Mouse (Mus musculus) limb, embryonic 15.5 days (tissue): ENCODE results near the gene Gm28230. TPM values are rescaled to one million over a fixed set of nuclear protein-coding genes. Genes with fewer than 3 reads are reported as not detected.

Experiments
- ATAC-seq: fragments of 200-750 bp; cut with Nextera tagmentation; 2 replicates; pipeline ENCODE4 v1.8.0; 2017; ENCODE audit warnings: low read depth, moderate TSS enrichment; ENCODE audit not compliant: insufficient number of reproducible peaks, low FRiP score, low TSS enrichment
- H3K27ac ChIP-seq: fragments of 300-500 bp; sonication (generic); 2 replicates; pipeline ENCODE4 v1.5.1; 2015; ENCODE audit warnings: moderate library complexity, mild to moderate bottlenecking, inconsistent platforms
- H3K27me3 ChIP-seq: fragments of 300-500 bp; sonication (generic); 2 replicates; pipeline ENCODE4 v1.6.1; 2015; ENCODE audit warnings: inconsistent platforms
- H3K36me3 ChIP-seq: fragments of 300-500 bp; sonication (generic); 2 replicates; pipeline ENCODE4 v1.6.1; 2015; ENCODE audit warnings: inconsistent platforms
- H3K4me1 ChIP-seq: fragments of 300-500 bp; sonication (generic); 2 replicates; pipeline ENCODE4 v1.6.1; 2015; ENCODE audit warnings: inconsistent platforms
- H3K4me2 ChIP-seq: fragments of 300-500 bp; sonication (generic); 2 replicates; pipeline ENCODE4 v1.6.1; 2015; ENCODE audit warnings: mild to moderate bottlenecking, inconsistent platforms
- H3K4me3 ChIP-seq: fragments of 300-500 bp; sonication (generic); 2 replicates; pipeline ENCODE4 v1.5.1; 2015; ENCODE audit warnings: mild to moderate bottlenecking, inconsistent platforms
- H3K9ac ChIP-seq: fragments of 300-500 bp; sonication (generic); 2 replicates; pipeline ENCODE4 v1.6.1; 2015; ENCODE audit warnings: inconsistent platforms
- H3K9me3 ChIP-seq: fragments of 300-500 bp; sonication (generic); 2 replicates; pipeline ENCODE4 v1.6.1; 2016; ENCODE audit warnings: inconsistent platforms
- WGBS: fragments of 180-500 bp; shearing (Covaris S2); methylation state at CpG from one replicate; pipeline ENCODE4 v1.1.7; 2015; 5-methylcytosine and 5-hydroxymethylcytosine counted together
- polyA plus RNA-seq: library from polyadenylated mRNA; unstranded; fragments of >200 nt; fragmentation: Nextera tagmentation; extraction: Ambion mirVana; gene quantifications from 2 replicates; pipeline ENCODE4 v1.2.1, GENCODE M21; 2015

Gm28230 gene
- polyA plus RNA-seq, 1 experiment from 2014 or later: 0.08 TPM

- WGBS: 32% methylated on average over 4 of the region's 4 CpGs
- Histone ChIP-seq H3K4me1 (peaks cover 21% of the 10 kb centered on the region), H3K4me2 (peak overlapping the region; percentile 65), H3K27me3 (peaks cover 78% of the 10 kb centered on the region), H3K27ac (no peak overlapping the region; the same call in 1 of the 2 replicates), H3K9ac (no peak overlapping the region), H3K9me3 (no peaks in the 10 kb centered on the region), H3K36me3 (no peaks in the 10 kb centered on the region), H3K4me3 (peak overlapping the region; percentile 60)
- ATAC-seq: no peak
These were observed 41.4 kb upstream of the Gm28230 start for GRCm38 (mm10) chr2:74685059-74685603.

- 10% methylated on average over 17 of the region's 17 CpGs for WGBS
These were observed 40.1 kb upstream of the Gm28230 start for GRCm38 (mm10) chr2:74686301-74686987.

GRCm38 (mm10) chr2:74686988-74687697 is 39.4 kb upstream of the Gm28230 start:
- H3K4me2 ChIP-seq: peak overlapping the region; percentile 49
- peak overlapping the region; percentile 78 for H3K27ac ChIP-seq
- WGBS: 4% methylated on average over 27 of the region's 27 CpGs
- H3K27me3 ChIP-seq: peaks cover 72% of the 10 kb centered on the region
- no peaks in the 10 kb centered on the region; the same call in 1 of the 2 replicates for H3K36me3 ChIP-seq
- peak overlapping the region; percentile 42 for H3K4me3 ChIP-seq
- no peak for ATAC-seq
- H3K9ac ChIP-seq: peak overlapping the region; percentile 34
- no peaks in the 10 kb centered on the region for H3K9me3 ChIP-seq
- H3K4me1 ChIP-seq: peaks cover 24% of the 10 kb centered on the region

More at GRCm38 (mm10) chr2:74686301-74686987, 40.1 kb upstream of the Gm28230 start:
- peak overlapping the region; percentile 49 for H3K4me2 ChIP-seq
- H3K9me3 ChIP-seq: no peaks in the 10 kb centered on the region
- peaks cover 26% of the 10 kb centered on the region for H3K4me1 ChIP-seq
- H3K27ac ChIP-seq: peak overlapping the region; percentile 78
- ATAC-seq: no peak
- H3K4me3 ChIP-seq: peak overlapping the region; percentile 42
- H3K9ac ChIP-seq: peak overlapping the region; percentile 34
- no peaks in the 10 kb centered on the region for H3K36me3 ChIP-seq
- peaks cover 72% of the 10 kb centered on the region for H3K27me3 ChIP-seq

GRCm38 (mm10) chr2:74687698-74688555 is 38.6 kb upstream of the Gm28230 start:
- H3K9me3 ChIP-seq: no peaks in the 10 kb centered on the region
- peak overlapping the region; percentile 78 for H3K27ac ChIP-seq
- WGBS: 5% methylated on average over 31 of the region's 31 CpGs

GRCm38 (mm10) chr2:74688795-74689573 is 37.5 kb upstream of the Gm28230 start:
- WGBS: 14% methylated on average over 12 of the region's 12 CpGs
- ATAC-seq: no peak
- peak overlapping the region; percentile 27; the same call in 1 of the 2 replicates for H3K9ac ChIP-seq
- peak overlapping the region; percentile 26 for H3K4me3 ChIP-seq
- no peaks in the 10 kb centered on the region for H3K9me3 ChIP-seq
- H3K27me3 ChIP-seq: peaks cover 71% of the 10 kb centered on the region
- H3K4me1 ChIP-seq: peaks cover 28% of the 10 kb centered on the region
- peak overlapping the region; percentile 74 for H3K27ac ChIP-seq
- no peaks in the 10 kb centered on the region; the same call in 1 of the 2 replicates for H3K36me3 ChIP-seq
- peak overlapping the region; percentile 49 for H3K4me2 ChIP-seq

More at GRCm38 (mm10) chr2:74687698-74688555, 38.6 kb upstream of the Gm28230 start:
- Histone ChIP-seq H3K27me3 (peaks cover 71% of the 10 kb centered on the region), H3K4me3 (peak overlapping the region; percentile 42), H3K9ac (peak overlapping the region; percentile 34), H3K4me2 (peak overlapping the region; percentile 49), H3K4me1 (peaks cover 24% of the 10 kb centered on the region), H3K36me3 (no peaks in the 10 kb centered on the region; the same call in 1 of the 2 replicates)
- no peak for ATAC-seq

- WGBS: 8% methylated on average over 24 of the region's 24 CpGs
- H3K4me3 ChIP-seq: peak overlapping the region; percentile 26
- peak overlapping the region; percentile 74 for H3K27ac ChIP-seq
- peaks cover 70% of the 10 kb centered on the region for H3K27me3 ChIP-seq
- peak overlapping the region; percentile 49 for H3K4me2 ChIP-seq
- no peaks in the 10 kb centered on the region for H3K9me3 ChIP-seq
- no peak for ATAC-seq
- peaks cover 31% of the 10 kb centered on the region for H3K4me1 ChIP-seq
- peak overlapping the region; percentile 31 for H3K9ac ChIP-seq
- H3K36me3 ChIP-seq: no peaks in the 10 kb centered on the region; the same call in 1 of the 2 replicates
These were observed 36.8 kb upstream of the Gm28230 start for GRCm38 (mm10) chr2:74689574-74690337.

GRCm38 (mm10) chr2:74690338-74690716 is 36.2 kb upstream of the Gm28230 start:
- Histone ChIP-seq H3K27me3 (peaks cover 72% of the 10 kb centered on the region), H3K9ac (peak overlapping the region; percentile 31; the same call in 1 of the 2 replicates)
- ATAC-seq: no peak

GRCm38 (mm10) chr2:74691022-74691951 is 35.2 kb upstream of the Gm28230 start, which contains the start of gene Hoxd10:
Gene Hoxd10 (plus strand): TSS chr2:74691924.
- Histone ChIP-seq H3K9me3 (no peaks in the 10 kb centered on the region), H3K27me3 (peaks cover 79% of the 10 kb centered on the region), H3K36me3 (no peaks in the 10 kb centered on the region; the same call in 1 of the 2 replicates), H3K27ac (peak within 1 kb of the TSS; percentile 86), H3K4me3 (peak within 1 kb of the TSS; percentile 44), H3K4me1 (peaks cover 31% of the 10 kb centered on the region), H3K4me2 (peak within 1 kb of the TSS; percentile 62), H3K9ac (peak within 1 kb of the TSS; percentile 54)
- peak; percentile 81; the same call in 1 of the 2 replicates for ATAC-seq
- WGBS: 4% methylated on average over 56 of the region's 56 CpGs

More at GRCm38 (mm10) chr2:74690338-74690716, 36.2 kb upstream of the Gm28230 start:
- H3K4me2 ChIP-seq: peak overlapping the region; percentile 62
- peak overlapping the region; percentile 44 for H3K4me3 ChIP-seq
- peaks cover 31% of the 10 kb centered on the region for H3K4me1 ChIP-seq
- 18% methylated on average over 8 of the region's 8 CpGs for WGBS
- no peaks in the 10 kb centered on the region for H3K9me3 ChIP-seq
- no peaks in the 10 kb centered on the region; the same call in 1 of the 2 replicates for H3K36me3 ChIP-seq
- H3K27ac ChIP-seq: peak overlapping the region; percentile 74; the same call in 1 of the 2 replicates

- no peak for ATAC-seq
- Histone ChIP-seq H3K9me3 (no peaks in the 10 kb centered on the region), H3K4me3 (peak overlapping the region; percentile 44), H3K4me1 (peaks cover 40% of the 10 kb centered on the region), H3K27me3 (peaks cover 80% of the 10 kb centered on the region), H3K36me3 (no peaks in the 10 kb centered on the region; the same call in 1 of the 2 replicates), H3K4me2 (peak overlapping the region; percentile 62), H3K9ac (peak overlapping the region; percentile 52), H3K27ac (peak overlapping the region; percentile 86)
- 7% methylated on average over 35 of the region's 35 CpGs for WGBS
These were observed 34.3 kb upstream of the Gm28230 start for GRCm38 (mm10) chr2:74691995-74692807.
